Mouse (Mus musculus): ENCODE measurements at regions not wholly inside any gene's neighbourhood (a gene's known extent, or its start where the extent isn't known, plus 50 kb on each side); places are given as distances from the start of the nearest gene placed in this dataset.

- DNase-seq (ENCODE audit: low spot score) = no peak
Observed at GRCm38 (mm10) chr3:82214566-82215465, 69.2 kb upstream of the Gucy1a1 start.

- no peak for DNase-seq (ENCODE audit: low spot score)
Observed at GRCm38 (mm10) chr3:82207321-82207720, 61.7 kb upstream of the Gucy1a1 start.

Data from gastrocnemius, adult 18-20 months (tissue).